Mouse (Mus musculus): ENCODE results near the gene Asl. TPM values are rescaled to one million over a fixed set of nuclear protein-coding genes. Genes with fewer than 3 reads are reported as not detected.
A peak's percentile ranks its signal among the peaks of the same experiment; 100 is the strongest.

The Asl gene
- total RNA-seq, 1 experiment, result 27.2 TPM

- no peak for DNase-seq (ENCODE audit: low read depth, low spot score)
- Histone ChIP-seq H3K4me3 (ENCODE audit: insufficient read depth in 1 of 2, low read depth in 1 of 2, low read length in 2 of 2, poor library complexity in 1 of 2, severe bottlenecking in 1 of 2) (no peak overlapping the region), H3K9ac (ENCODE audit: insufficient read depth, low read depth, low read length, poor library complexity, severe bottlenecking) (no peak overlapping the region), H3K9me3 (ENCODE audit: control insufficient read depth, insufficient read depth, low read depth, low read length) (no peaks in the 10 kb centered on the region), H3K36me3 (ENCODE audit: control insufficient read depth, insufficient read depth, low read length, poor library complexity, severe bottlenecking) (no peaks in the 10 kb centered on the region), H3K27ac (ENCODE audit: insufficient read depth, low read depth, low read length, poor library complexity, severe bottlenecking) (no peak overlapping the region), H3K4me1 (ENCODE audit: control insufficient read depth in 2 of 2, insufficient read depth in 2 of 2, low read length in 2 of 2, poor library complexity in 1 of 2) (peaks cover 0 to 9% of the 10 kb centered on the region in 2 experiments; a peak in 2 of 4 replicates)
- in situ Hi-C loops (cut with MboI; ENCODE audit: low sequenced_read_pairs in 2 of 2, unreplicated experiment in 2 of 2), result no loop called here
- TF ChIP-seq ZNF384 (IDR thresholded peaks at IDR 0.05; ENCODE audit: low read depth, low read length) (no peak), MAFK (IDR thresholded peaks at IDR 0.05; ENCODE audit: insufficient read depth, low read depth, low read length) (no peak), CHD2 (IDR thresholded peaks at IDR 0.05; ENCODE audit: low read depth, low read length) (no peak), HCFC1 (IDR thresholded peaks at IDR 0.05; ENCODE audit: borderline replicate concordance, insufficient read depth, low read length) (no peak), ZC3H11A (IDR thresholded peaks at IDR 0.05; ENCODE audit: borderline replicate concordance, low read depth, low read length) (no peak)
These were observed 1.4 kb downstream of the Asl start for GRCm38 (mm10) chr5:130027696-130028095.

DNA sequence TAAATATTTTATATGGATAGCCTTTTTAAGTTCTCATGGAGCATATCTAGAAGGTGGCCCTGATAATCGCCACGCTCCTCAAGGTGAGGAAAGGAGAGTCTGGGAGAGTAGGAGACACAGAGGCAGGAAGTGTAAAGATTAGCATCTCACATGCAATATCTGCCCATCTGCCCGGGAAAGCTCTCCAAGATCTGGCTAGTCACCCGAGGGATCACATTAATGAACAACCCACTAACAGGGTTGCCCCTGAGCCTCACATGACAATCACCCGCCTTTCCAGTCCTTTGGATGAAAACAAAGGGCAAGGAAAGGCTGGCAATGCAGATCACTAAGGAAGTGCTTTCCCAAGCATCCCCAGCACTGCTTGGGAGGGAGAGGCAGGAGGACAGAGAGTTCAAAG lies 1.9 kb downstream of the Asl start:
- no peak overlapping the region for H3K4me3 ChIP-seq (ENCODE audit: insufficient read depth in 1 of 2, low read depth in 1 of 2, low read length in 2 of 2, poor library complexity in 1 of 2, severe bottlenecking in 1 of 2)
- no peaks in the 10 kb centered on the region for H3K9me3 ChIP-seq (ENCODE audit: control insufficient read depth, insufficient read depth, low read depth, low read length)
- no peak for DNase-seq (ENCODE audit: low read depth, low spot score)
- no peak overlapping the region for H3K9ac ChIP-seq (ENCODE audit: insufficient read depth, low read depth, low read length, poor library complexity, severe bottlenecking)
- peaks cover 0 to 8% of the 10 kb centered on the region in 2 experiments; a peak in 1 of 4 replicates for H3K4me1 ChIP-seq (ENCODE audit: control insufficient read depth in 2 of 2, insufficient read depth in 2 of 2, low read length in 2 of 2, poor library complexity in 1 of 2)
- no peaks in the 10 kb centered on the region for H3K36me3 ChIP-seq (ENCODE audit: control insufficient read depth, insufficient read depth, low read length, poor library complexity, severe bottlenecking)
- TF ChIP-seq ZC3H11A (IDR thresholded peaks at IDR 0.05; ENCODE audit: borderline replicate concordance, low read depth, low read length), result no peak
- TF ChIP-seq MAFK (IDR thresholded peaks at IDR 0.05; ENCODE audit: insufficient read depth, low read depth, low read length), result no peak
- no peak for TF ChIP-seq HCFC1 (IDR thresholded peaks at IDR 0.05; ENCODE audit: borderline replicate concordance, insufficient read depth, low read length)
- no peak for TF ChIP-seq CHD2 (IDR thresholded peaks at IDR 0.05; ENCODE audit: low read depth, low read length)
- no peak for TF ChIP-seq ZNF384 (IDR thresholded peaks at IDR 0.05; ENCODE audit: low read depth, low read length)
- in situ Hi-C loops (cut with MboI; ENCODE audit: low sequenced_read_pairs in 2 of 2, unreplicated experiment in 2 of 2), result no loop called here
- no peak overlapping the region for H3K27ac ChIP-seq (ENCODE audit: insufficient read depth, low read depth, low read length, poor library complexity, severe bottlenecking)

GRCm38 (mm10) chr5:130023767-130024539 lies 5.1 kb downstream of the Asl start:
- no peaks in the 10 kb centered on the region for H3K36me3 ChIP-seq (ENCODE audit: control insufficient read depth, insufficient read depth, low read length, poor library complexity, severe bottlenecking)
- H3K4me3 ChIP-seq (ENCODE audit: insufficient read depth in 1 of 2, low read depth in 1 of 2, low read length in 2 of 2, poor library complexity in 1 of 2, severe bottlenecking in 1 of 2), result peak overlapping the region; percentile 69 to 95
- in situ Hi-C loops (cut with MboI; ENCODE audit: low sequenced_read_pairs in 2 of 2, unreplicated experiment in 2 of 2), result no loop called here
- H3K27ac ChIP-seq (ENCODE audit: insufficient read depth, low read depth, low read length, poor library complexity, severe bottlenecking), result no peak overlapping the region
- peaks cover 0 to 10% of the 10 kb centered on the region in 2 experiments; a peak in 2 of 4 replicates for H3K4me1 ChIP-seq (ENCODE audit: control insufficient read depth in 2 of 2, insufficient read depth in 2 of 2, low read length in 2 of 2, poor library complexity in 1 of 2)
- TF ChIP-seq ZC3H11A (IDR thresholded peaks at IDR 0.05; ENCODE audit: borderline replicate concordance, low read depth, low read length) (no peak), ZNF384 (IDR thresholded peaks at IDR 0.05; ENCODE audit: low read depth, low read length) (peak; percentile 62), MAFK (IDR thresholded peaks at IDR 0.05; ENCODE audit: insufficient read depth, low read depth, low read length) (0 out of 2 replicates have a peak, but pooled peaks have one; percentile 32)
- peak; percentile 92 for DNase-seq (ENCODE audit: low read depth, low spot score)
- H3K9me3 ChIP-seq (ENCODE audit: control insufficient read depth, insufficient read depth, low read depth, low read length), result no peaks in the 10 kb centered on the region
- peak overlapping the region; percentile 56 for H3K9ac ChIP-seq (ENCODE audit: insufficient read depth, low read depth, low read length, poor library complexity, severe bottlenecking)

- H3K4me1 ChIP-seq (ENCODE audit: control insufficient read depth in 2 of 2, insufficient read depth in 2 of 2, low read length in 2 of 2, poor library complexity in 1 of 2), result peaks cover 0 to 10% of the 10 kb centered on the region in 2 experiments; a peak in 2 of 4 replicates
- in situ Hi-C loops (cut with MboI; ENCODE audit: low sequenced_read_pairs in 2 of 2, unreplicated experiment in 2 of 2), result no loop called here
- H3K36me3 ChIP-seq (ENCODE audit: control insufficient read depth, insufficient read depth, low read length, poor library complexity, severe bottlenecking), result peaks cover 5% of the 10 kb centered on the region; the same call in 1 of the 2 replicates
- no peak overlapping the region for H3K9ac ChIP-seq (ENCODE audit: insufficient read depth, low read depth, low read length, poor library complexity, severe bottlenecking)
- no peaks in the 10 kb centered on the region for H3K9me3 ChIP-seq (ENCODE audit: control insufficient read depth, insufficient read depth, low read depth, low read length)
- no peak overlapping the region for H3K27ac ChIP-seq (ENCODE audit: insufficient read depth, low read depth, low read length, poor library complexity, severe bottlenecking)
- peak overlapping the region in 1 of 2 experiments; percentile 95; a peak in 2 of 4 replicates for H3K4me3 ChIP-seq (ENCODE audit: insufficient read depth in 1 of 2, low read depth in 1 of 2, low read length in 2 of 2, poor library complexity in 1 of 2, severe bottlenecking in 1 of 2)
- TF ChIP-seq CHD2 (IDR thresholded peaks at IDR 0.05; ENCODE audit: low read depth, low read length) (no peak), ZNF384 (IDR thresholded peaks at IDR 0.05; ENCODE audit: low read depth, low read length) (0 out of 2 replicates have a peak, but pooled peaks have one; percentile 38)
- no peak for DNase-seq (ENCODE audit: low read depth, low spot score)
These were observed 5.8 kb downstream of the Asl start for GRCm38 (mm10) chr5:130023067-130023766.

All from ES-E14 (cell line).